Mouse (Mus musculus): Measurements from ENCODE around the gene Olfr1124. TPM values are rescaled to one million over a fixed set of nuclear protein-coding genes. Genes with fewer than 3 reads are reported as not detected.

Olfr1124 gene
- polyA plus RNA-seq (2012; rRNA removed) = not detected in 2 replicates

GRCm38 (mm10) chr2:87429975-87430374, at the start of gene Olfr1124:
Gene Olfr1124, plus strand, starts transcription at chr2:87430275.

GRCm38 (mm10) chr2:87385549-87385948, 44.5 kb upstream of the Olfr1124 start, which contains the start of gene Olfr1122:
Gene Olfr1122, plus strand, starts transcription at chr2:87385849.

GRCm38 (mm10) chr2:87416335-87416734, 13.7 kb upstream of the Olfr1124 start, which contains the start of gene Olfr1123:
Gene Olfr1123, plus strand, starts transcription at chr2:87416635.

GRCm38 (mm10) chr2:87453662-87454061, 23.6 kb downstream of the Olfr1124 start, which contains the start of gene Olfr1126:
Gene Olfr1126, plus strand, starts transcription at chr2:87453962.

Other genes starting within 250 kb of the Olfr1124 start
- gene Olfr1112, start 242.5 kb upstream of the Olfr1124 start, polyA plus RNA-seq (2012; rRNA removed) = not detected in 2 replicates
- not detected in 2 replicates for gene Olfr1113, start 221.3 kb upstream of the Olfr1124 start, polyA plus RNA-seq (2012; rRNA removed)
- gene Olfr1115, start 182.3 kb upstream of the Olfr1124 start, polyA plus RNA-seq (2012; rRNA removed) = not detected in 2 replicates
- gene Olfr1116, start 162.7 kb upstream of the Olfr1124 start, polyA plus RNA-seq (2012; rRNA removed) = not detected in 2 replicates
- gene Olfr1118, start 122.7 kb upstream of the Olfr1124 start, polyA plus RNA-seq (2012; rRNA removed) = not detected in 2 replicates
- gene Olfr1120, start 75.5 kb upstream of the Olfr1124 start, polyA plus RNA-seq (2012; rRNA removed) = not detected in 2 replicates
- gene Olfr1121, start 60.4 kb upstream of the Olfr1124 start, polyA plus RNA-seq (2012; rRNA removed) = not detected in 2 replicates
- gene Olfr1122, start 44.4 kb upstream of the Olfr1124 start, polyA plus RNA-seq (2012; rRNA removed) = not detected in 2 replicates
- not detected in 2 replicates for gene Olfr1123, start 13.6 kb upstream of the Olfr1124 start, polyA plus RNA-seq (2012; rRNA removed)
- not detected in 2 replicates for gene Olfr1126, start 23.7 kb downstream of the Olfr1124 start, polyA plus RNA-seq (2012; rRNA removed)
- gene Pramel7, start 66.8 kb downstream of the Olfr1124 start, polyA plus RNA-seq (2012; rRNA removed) = not detected in 2 replicates
- not detected in 2 replicates for gene Pramel6, start 76.3 kb downstream of the Olfr1124 start, polyA plus RNA-seq (2012; rRNA removed)
- not detected in 2 replicates for gene Olfr153, start 101.5 kb downstream of the Olfr1124 start, polyA plus RNA-seq (2012; rRNA removed)
- not detected in 2 replicates for gene Olfr1128, start 115.3 kb downstream of the Olfr1124 start, polyA plus RNA-seq (2012; rRNA removed)
- not detected in 2 replicates for gene Olfr1129, start 143.6 kb downstream of the Olfr1124 start, polyA plus RNA-seq (2012; rRNA removed)
- gene Olfr1130, start 175.9 kb downstream of the Olfr1124 start, polyA plus RNA-seq (2012; rRNA removed) = not detected in 2 replicates
- gene Olfr1131, start 196.8 kb downstream of the Olfr1124 start, polyA plus RNA-seq (2012; rRNA removed) = not detected in 2 replicates
- not detected in 2 replicates for gene Olfr1132, start 207.3 kb downstream of the Olfr1124 start, polyA plus RNA-seq (2012; rRNA removed)
- gene Olfr1133, start 217.1 kb downstream of the Olfr1124 start, polyA plus RNA-seq (2012; rRNA removed) = not detected in 2 replicates
- gene Olfr1134, start 228.2 kb downstream of the Olfr1124 start, polyA plus RNA-seq (2012; rRNA removed) = not detected in 2 replicates
- not detected in 2 replicates for gene Olfr1135, start 243.4 kb downstream of the Olfr1124 start, polyA plus RNA-seq (2012; rRNA removed)

Measured in ovary, adult 2 months (tissue).